Mouse (Mus musculus): ENCODE data around the gene Gpr101. TPM values are rescaled to one million over a fixed set of nuclear protein-coding genes. Genes with fewer than 3 reads are reported as not detected.

Gene Gpr101
- polyA plus RNA-seq (2016; fragmentation: Nextera tagmentation; extraction: Ambion mirVana) = 0.04 and 0.13 TPM in 2 replicates

- H3K9me3 ChIP-seq (replicated peaks) = no peaks in the 10 kb centered on the region
- no peaks in the 10 kb centered on the region for H3K4me1 ChIP-seq
- H3K4me3 ChIP-seq = peak within 1 kb of the TSS; percentile 37
- H3K36me3 ChIP-seq = no peaks in the 10 kb centered on the region
- WGBS = 13% methylated on average over 9 of the region's 28 CpGs
- H3K27me3 ChIP-seq = peaks cover 25% of the 10 kb centered on the region
- peak; percentile 58; the same call in 1 of the 2 replicates for ATAC-seq (ENCODE audit: low FRiP score)
- H3K4me2 ChIP-seq (replicated peaks) = peak within 1 kb of the TSS; percentile 66
- H3K9ac ChIP-seq = 0 out of 2 replicates have a peak within 1 kb of the TSS, but pooled peaks have one; percentile 18
- no peak within 1 kb of the TSS for H3K27ac ChIP-seq
Observed at GRCm38 (mm10) chrX:57503634-57504033, at the start of gene Gpr101. TSS of gene Gpr101 (minus strand) at chrX:57503757.

- no peaks in the 10 kb centered on the region for H3K4me1 ChIP-seq
- H3K9me3 ChIP-seq (replicated peaks) = no peaks in the 10 kb centered on the region
- ATAC-seq (ENCODE audit: low FRiP score) = peak; percentile 52; the same call in 1 of the 2 replicates
- peak overlapping the region; percentile 41 for H3K4me2 ChIP-seq (replicated peaks)
- no peaks in the 10 kb centered on the region for H3K36me3 ChIP-seq
- 40% methylated on average over 28 of the region's 28 CpGs for WGBS
- 0 out of 2 replicates have a peak overlapping the region, but pooled peaks have one; percentile 8 for H3K4me3 ChIP-seq
- no peak overlapping the region for H3K9ac ChIP-seq
- no peak overlapping the region for H3K27ac ChIP-seq
- H3K27me3 ChIP-seq = no peaks in the 10 kb centered on the region
Observed at GRCm38 (mm10) chrX:57521117-57522095, 17.8 kb upstream of the Gpr101 start.

- no peaks in the 10 kb centered on the region for H3K9me3 ChIP-seq (replicated peaks)
- no peak overlapping the region for H3K27ac ChIP-seq
- WGBS = 96% methylated on average over 1 of the region's 1 CpGs
- H3K4me2 ChIP-seq (replicated peaks) = no peak overlapping the region
- H3K9ac ChIP-seq = no peak overlapping the region
- no peak for ATAC-seq (ENCODE audit: low FRiP score)
- H3K27me3 ChIP-seq = peaks cover 25% of the 10 kb centered on the region
- no peaks in the 10 kb centered on the region for H3K36me3 ChIP-seq
- no peak overlapping the region for H3K4me3 ChIP-seq
- H3K4me1 ChIP-seq = no peaks in the 10 kb centered on the region
Observed at GRCm38 (mm10) chrX:57506247-57506646, 2.7 kb upstream of the Gpr101 start.

Other genes starting within 250 kb of the Gpr101 start
- 9.3 and 10.9 TPM in 2 replicates for gene Arhgef6, start 165.0 kb downstream of the Gpr101 start, polyA plus RNA-seq (2016; fragmentation: Nextera tagmentation; extraction: Ambion mirVana)
- gene Rbmx, start 110.7 kb downstream of the Gpr101 start, polyA plus RNA-seq (2016; fragmentation: Nextera tagmentation; extraction: Ambion mirVana) = 245 and 255 TPM in 2 replicates
- not detected in 2 replicates for gene Gm364, start 94.6 kb downstream of the Gpr101 start, polyA plus RNA-seq (2016; fragmentation: Nextera tagmentation; extraction: Ambion mirVana)

Measured in hindbrain, embryonic 12.5 days (tissue).